In genomic region chr2:118263151-118263913, GRCm38 (mm10) we compare ENCODE assay signal across 9 mouse cellular contexts. TPM values are rescaled to one million over a fixed set of nuclear protein-coding genes. Genes with fewer than 3 reads are reported as not detected.
DNase-seq lines count a peak whose midpoint lies in the region; ATAC-seq and TF ChIP-seq lines count a peak whose summit lies in the region.
"Had no signal": no experiment of that assay in that cellular context is flagged by ENCODE, and none has a peak within 500 bp of the region (broad histone marks: within the 10 kb centered on the region; RNA-seq: fewer than 3 reads in every experiment).

No protein-coding gene starts in this region.

- peak; percentile 7; the same call in 1 of the 2 replicates for TF ChIP-seq EP300 in CH12.LX (IDR thresholded peaks at IDR 0.05; ENCODE audit: low read length)

- TF ChIP-seq POLR2A in CH12.LX (IDR thresholded peaks at IDR 0.05; ENCODE audit: low read depth, low read length) = no peak

- in situ Hi-C loops in CH12.LX (cut with MboI; ENCODE audit: low pct_ligation_motif_present, low pct_unique_long_range_greater_than_20kb, low sequenced_read_pairs) = no loop called here

- 24% methylated on average over 8 of the region's 8 CpGs for WGBS in forebrain, embryonic 15.5 days

- DNase-seq in 3T3-L1 (ENCODE audit: low read depth, low spot score) = peak; percentile 85
- DNase-seq in CH12.LX (ENCODE audit: extremely low read depth) = peak; percentile 78
- DNase-seq in kidney, adult 9 months = peak; percentile 65
- peak; percentile 27 to 49 for DNase-seq in lung, adult 18-20 months
- DNase-seq in ovary, postnatal 14 days (ENCODE audit: low spot score) = peak; percentile 36

- no peak overlapping the region for H3K27ac ChIP-seq in CH12.LX (ENCODE audit: insufficient read depth, low read depth)
- H3K27ac ChIP-seq in forebrain, embryonic 15.5 days (replicated peaks) = peak overlapping the region; percentile 85
- H3K27ac ChIP-seq: heart, embryonic 15.5 days had no signal

- H3K27me3 ChIP-seq in CH12.LX (replicated peaks) = no peaks in the 10 kb centered on the region
- no peaks in the 10 kb centered on the region for H3K27me3 ChIP-seq in forebrain, embryonic 15.5 days

- H3K9ac ChIP-seq in CH12.LX (ENCODE audit: insufficient read depth, low read depth) = no peak overlapping the region
- no peak overlapping the region for H3K9ac ChIP-seq in forebrain, embryonic 15.5 days (replicated peaks)
- H3K9ac ChIP-seq: heart, embryonic 15.5 days had no signal

- peaks cover 2 to 30% of the 10 kb centered on the region in 2 experiments; a peak in 2 of 4 replicates for H3K4me1 ChIP-seq in CH12.LX (ENCODE audit: control insufficient read depth in 1 of 2, insufficient read depth in 2 of 2)
- 0 out of 2 replicates have a peak, but pooled peaks cover 4% of the 10 kb centered on the region for H3K4me1 ChIP-seq in forebrain, embryonic 15.5 days
- H3K4me1 ChIP-seq: heart, embryonic 15.5 days had no signal

- peak overlapping the region; percentile 56 for H3K4me2 ChIP-seq in CH12.LX (ENCODE audit: insufficient read depth, low read depth, poor library complexity, severe bottlenecking)
- peak overlapping the region; percentile 25 for H3K4me2 ChIP-seq in forebrain, embryonic 15.5 days (replicated peaks)
- H3K4me2 ChIP-seq: heart, embryonic 15.5 days had no signal

- no peak overlapping the region for H3K4me3 ChIP-seq in CH12.LX (replicated peaks in 1 of 3; ENCODE audit: low read depth in 2 of 3, low read length in 2 of 3, poor library complexity in 1 of 3)
- H3K4me3 ChIP-seq in forebrain, embryonic 15.5 days = no peak overlapping the region
- H3K4me3 ChIP-seq: heart, embryonic 15.5 days had no signal

- ATAC-seq in cerebellum, adult (ENCODE audit: insufficient number of reproducible peaks, low FRiP score, low TSS enrichment) = peak; percentile 78
- ATAC-seq in forebrain, embryonic 15.5 days (replicated peaks) = peak; percentile 67
- no peak for ATAC-seq in erythroblast, adult 5-6 weeks (replicated peaks; ENCODE audit: low FRiP score, poor library complexity, severe bottlenecking)

- dilution Hi-C loops in CH12.LX (cut with MboI; ENCODE audit: extremely low pct_ligation_motif_present, extremely low pct_unique_long_range_greater_than_20kb, low sequenced_read_pairs) = no loop called here

- no peaks in the 10 kb centered on the region for H3K79me2 ChIP-seq in CH12.LX (replicated peaks; ENCODE audit: control insufficient read depth, extremely low read depth, insufficient read depth, poor library complexity, severe bottlenecking)

- peaks cover 2% of the 10 kb centered on the region for H3K9me3 ChIP-seq in CH12.LX (replicated peaks; ENCODE audit: low read length)
- no peaks in the 10 kb centered on the region for H3K9me3 ChIP-seq in forebrain, embryonic 15.5 days
- H3K9me3 ChIP-seq: heart, embryonic 15.5 days had no signal

- H3K36me3 ChIP-seq in CH12.LX (replicated peaks in 1 of 2; ENCODE audit: control insufficient read depth in 1 of 2, insufficient read depth in 1 of 2, low read length in 1 of 2) = no peaks in the 10 kb centered on the region
- H3K36me3 ChIP-seq in forebrain, embryonic 15.5 days = no peaks in the 10 kb centered on the region
- H3K36me3 ChIP-seq: heart, embryonic 15.5 days had no signal

- TF ChIP-seq RAD21 in CH12.LX (IDR thresholded peaks at IDR 0.05; ENCODE audit: low read depth, low read length) = peak; percentile 96

- TF ChIP-seq CTCF in CH12.LX (conservative IDR thresholded peaks at IDR 0.05 in 1 of 2, IDR thresholded peaks at IDR 0.05 in 1 of 2; ENCODE audit: low read depth in 2 of 2, low read length in 2 of 2) = peak; percentile 11 to 93; a peak in 2 of 4 replicates

TF ChIP-seq in CH12.LX, 34 proteins besides CTCF, POLR2A, EP300 and RAD21:
- TF ChIP-seq ZNF384 (IDR thresholded peaks at IDR 0.05; ENCODE audit: low read depth, low read length) (0 out of 2 replicates have a peak, but pooled peaks have one; percentile 10), POLR2AphosphoS2 (IDR thresholded peaks at IDR 0.05; ENCODE audit: low read depth, low read length) (no peak), IRF4 (IDR thresholded peaks at IDR 0.05; ENCODE audit: low read depth, low read length) (peak; percentile 40; the same call in 1 of the 2 replicates), HCFC1 (IDR thresholded peaks at IDR 0.05; ENCODE audit: low read depth, low read length) (0 out of 2 replicates have a peak, but pooled peaks have one; percentile 25), USF2 (conservative IDR thresholded peaks at IDR 0.05; ENCODE audit: low read depth, low read length) (no peak), SIN3A (IDR thresholded peaks at IDR 0.05; ENCODE audit: low read length) (peak; percentile 27; the same call in 1 of the 2 replicates), NELFE (IDR thresholded peaks at IDR 0.05; ENCODE audit: low read depth, low read length) (no peak), MEF2A (IDR thresholded peaks at IDR 0.05; ENCODE audit: borderline replicate concordance, low read depth, low read length) (0 out of 2 replicates have a peak, but pooled peaks have one; percentile 21), MAZ (IDR thresholded peaks at IDR 0.05; ENCODE audit: low read depth, low read length) (peak; percentile 67; the same call in 1 of the 2 replicates), GABPA (IDR thresholded peaks at IDR 0.05; ENCODE audit: insufficient replicate concordance, low read depth, low read length) (no peak), SMC3 (IDR thresholded peaks at IDR 0.05; ENCODE audit: low read depth, low read length) (peak; percentile 92), RCOR1 (conservative IDR thresholded peaks at IDR 0.05; ENCODE audit: low read depth, low read length) (peak; percentile 46; the same call in 1 of the 2 replicates), MXI1 (IDR thresholded peaks at IDR 0.05; ENCODE audit: low read depth, low read length) (no peak; the same call in 1 of the 2 replicates), UBTF (IDR thresholded peaks at IDR 0.05; ENCODE audit: low read depth, low read length) (no peak), ELF1 (IDR thresholded peaks at IDR 0.05; ENCODE audit: low read depth, low read length) (0 out of 2 replicates have a peak, but pooled peaks have one; percentile 9), JUND (conservative IDR thresholded peaks at IDR 0.05; ENCODE audit: low read depth, low read length) (peak; percentile 54; the same call in 1 of the 2 replicates), E2F4 (IDR thresholded peaks at IDR 0.05; ENCODE audit: insufficient replicate concordance, low read depth, low read length) (no peak), ZC3H11A (IDR thresholded peaks at IDR 0.05; ENCODE audit: low read depth, low read length) (peak; percentile 69), KAT2A (IDR thresholded peaks at IDR 0.05; ENCODE audit: insufficient replicate concordance, low read length) (no peak), USF1 (IDR thresholded peaks at IDR 0.05; ENCODE audit: low read depth, low read length) (no peak), NRF1 (IDR thresholded peaks at IDR 0.05; ENCODE audit: low read depth, low read length) (0 out of 2 replicates have a peak, but pooled peaks have one; percentile 31)

RNA-seq across cellular contexts. Expression of gene Fsip1, which starts 6.6 kb away (rescaled TPM):
- 0.17 and 0.38 TPM in 2 replicates for total RNA-seq in CH12.LX (2012; rRNA removed)
- total RNA-seq in CH12.LX (2014; rRNA removed) = 0.14 and 0.47 TPM in 2 replicates
- 0.38 and 0.49 TPM in 2 replicates for polyA plus RNA-seq in CH12.LX (2012; ENCODE audit: insufficient read length, low read depth)
- polyA plus RNA-seq in forebrain, embryonic 15.5 days (2015; fragmentation: Nextera tagmentation; extraction: Ambion mirVana) = 3.3 TPM in 2 replicates
- total RNA-seq in erythroblast, adult 5-6 weeks (2015; ENCODE audit: low replicate concordance) = not detected in 2 replicates
- total RNA-seq in erythroblast, adult 5-6 weeks (2017; ENCODE audit: low replicate concordance) = not detected in 2 replicates
